Mouse (Mus musculus): Measurements from ENCODE around the gene Arid5b. TPM values are rescaled to one million over a fixed set of nuclear protein-coding genes. Genes with fewer than 3 reads are reported as not detected.

The Arid5b gene
- polyA plus RNA-seq, 1 experiment = not detected

GRCm38 (mm10) chr10:68279516-68280501 lies 1.3 kb upstream of the Arid5b start:
- TF ChIP-seq GATA1 (IDR thresholded peaks at IDR 0.05; ENCODE audit: low read length) = no peak

DNA sequence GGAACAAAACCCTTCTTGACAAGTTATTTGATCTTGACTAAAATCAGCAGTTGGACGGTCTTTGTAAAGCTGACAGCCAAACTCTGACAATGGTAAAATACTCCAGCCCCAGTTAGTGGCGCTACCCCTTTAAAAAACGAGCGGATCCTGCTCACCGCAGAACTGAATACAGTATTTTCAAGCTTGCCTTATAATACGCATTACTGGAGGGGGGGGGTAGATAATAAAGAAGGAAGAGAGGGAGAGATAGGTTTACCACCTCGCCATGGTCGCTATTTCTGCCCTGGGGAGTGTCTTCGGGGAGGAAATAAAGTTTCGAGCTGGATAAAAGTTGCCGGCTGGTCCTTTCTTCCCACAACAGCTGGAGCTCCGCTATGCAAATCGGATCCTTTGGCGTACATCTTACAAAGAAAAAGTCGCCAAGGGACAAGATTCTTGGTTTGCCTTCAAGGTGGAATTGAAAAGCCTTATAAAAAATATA lies 829 bp downstream of the Arid5b start:
- TF ChIP-seq GATA1 (IDR thresholded peaks at IDR 0.05; ENCODE audit: low read length) = no peak

GRCm38 (mm10) chr10:68276976-68277441 lies 1.5 kb downstream of the Arid5b start:
- no peak for TF ChIP-seq GATA1 (IDR thresholded peaks at IDR 0.05; ENCODE audit: low read length)

DNA sequence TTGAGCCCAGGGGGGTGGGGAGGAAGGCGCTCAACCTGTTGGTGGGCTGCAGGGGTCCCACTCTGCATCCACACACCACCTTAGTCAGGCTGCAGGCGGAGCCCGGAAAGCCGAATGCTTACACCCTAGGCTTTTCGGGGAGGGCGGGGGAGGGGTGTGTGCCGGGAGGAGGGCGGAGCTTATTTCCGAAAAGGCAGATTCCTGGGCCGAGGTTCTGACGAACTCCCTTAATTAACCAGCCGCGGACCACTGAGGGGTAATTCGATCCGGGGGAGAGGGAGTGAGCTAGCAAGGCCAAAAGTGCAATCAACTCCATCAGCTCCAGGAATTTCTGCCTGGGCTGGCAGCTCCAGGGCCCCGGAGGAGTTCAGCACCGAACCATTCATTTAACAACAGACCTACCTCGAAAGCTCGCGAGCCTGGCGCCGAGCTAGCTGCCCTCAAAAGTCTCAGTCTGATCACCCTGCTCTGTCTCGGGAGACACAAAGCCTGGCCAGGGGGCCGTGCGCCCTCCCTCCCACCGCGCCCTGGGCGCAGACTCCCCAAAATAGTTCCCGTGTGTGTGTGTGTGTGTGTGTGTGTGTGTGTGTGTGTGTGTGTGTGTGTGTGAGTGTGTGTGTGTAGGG lies 2.1 kb downstream of the Arid5b start:
- TF ChIP-seq GATA1 (IDR thresholded peaks at IDR 0.05; ENCODE audit: low read length) = no peak

DNA sequence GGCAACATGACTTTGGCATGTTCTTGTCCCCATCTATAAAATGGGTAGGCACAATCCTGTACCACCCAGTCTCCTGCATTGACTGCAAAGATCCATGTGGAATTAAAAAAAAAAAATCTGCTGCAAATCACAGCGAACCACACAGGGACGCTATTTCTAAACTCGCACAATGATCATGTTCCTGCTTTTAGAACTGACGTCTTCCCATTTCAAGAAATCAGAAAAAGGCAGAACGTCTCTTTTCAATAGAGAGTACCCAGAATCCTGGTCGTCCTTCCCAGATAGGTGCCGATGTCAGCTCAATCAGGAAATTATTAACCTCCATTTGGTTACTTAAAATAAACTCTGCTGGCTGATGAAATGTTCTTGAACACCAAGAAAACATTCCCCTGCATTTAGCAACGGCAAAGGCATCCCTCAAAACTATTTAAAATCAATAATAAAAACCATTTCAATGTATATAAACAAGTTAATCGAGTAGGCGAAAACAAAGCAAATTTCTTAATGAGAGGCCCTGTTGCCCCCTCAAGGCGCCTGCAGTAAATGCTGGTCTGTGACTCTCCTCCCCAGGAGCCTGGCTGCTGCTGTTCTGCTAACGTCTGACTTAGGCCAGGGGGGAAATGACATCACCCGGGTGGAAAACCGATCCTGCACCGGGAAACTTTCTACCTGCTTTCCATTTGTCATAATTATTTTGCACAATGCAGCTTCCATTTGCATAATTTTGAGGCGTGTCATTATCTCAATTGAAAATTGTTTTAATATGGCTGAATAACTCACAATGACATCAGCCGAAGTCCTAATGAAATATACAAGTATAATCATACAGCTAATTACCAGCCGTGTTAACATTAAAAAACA lies 3.4 kb downstream of the Arid5b start:
- no peak for TF ChIP-seq GATA1 (IDR thresholded peaks at IDR 0.05; ENCODE audit: low read length)

GRCm38 (mm10) chr10:68269789-68270188 lies 8.8 kb downstream of the Arid5b start:
- no peak for TF ChIP-seq GATA1 (IDR thresholded peaks at IDR 0.05; ENCODE audit: low read length)

DNA sequence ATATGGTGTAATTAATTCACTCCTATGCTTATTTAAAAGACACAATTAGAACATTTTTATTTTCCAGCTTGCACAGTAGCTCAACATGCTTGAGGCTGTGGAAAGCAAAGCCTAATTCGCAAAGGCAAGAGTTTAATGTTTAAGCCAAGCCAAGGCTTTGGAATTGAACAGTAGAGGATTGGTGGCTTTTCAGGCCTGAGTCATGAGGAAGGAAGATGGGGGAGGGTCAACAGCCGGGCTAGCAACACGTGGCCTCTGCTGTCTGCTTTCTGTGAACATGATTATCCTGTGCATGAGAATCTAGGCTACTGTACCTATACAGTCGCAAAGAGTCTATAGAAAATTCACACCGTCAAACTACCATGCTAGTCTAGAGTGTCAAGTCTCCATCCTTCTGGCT lies 9.9 kb downstream of the Arid5b start:
- TF ChIP-seq GATA1 (IDR thresholded peaks at IDR 0.05; ENCODE audit: low read length) = no peak

GRCm38 (mm10) chr10:68263969-68264688 lies 14.4 kb downstream of the Arid5b start:
- no peak for TF ChIP-seq GATA1 (IDR thresholded peaks at IDR 0.05; ENCODE audit: low read length)

DNA sequence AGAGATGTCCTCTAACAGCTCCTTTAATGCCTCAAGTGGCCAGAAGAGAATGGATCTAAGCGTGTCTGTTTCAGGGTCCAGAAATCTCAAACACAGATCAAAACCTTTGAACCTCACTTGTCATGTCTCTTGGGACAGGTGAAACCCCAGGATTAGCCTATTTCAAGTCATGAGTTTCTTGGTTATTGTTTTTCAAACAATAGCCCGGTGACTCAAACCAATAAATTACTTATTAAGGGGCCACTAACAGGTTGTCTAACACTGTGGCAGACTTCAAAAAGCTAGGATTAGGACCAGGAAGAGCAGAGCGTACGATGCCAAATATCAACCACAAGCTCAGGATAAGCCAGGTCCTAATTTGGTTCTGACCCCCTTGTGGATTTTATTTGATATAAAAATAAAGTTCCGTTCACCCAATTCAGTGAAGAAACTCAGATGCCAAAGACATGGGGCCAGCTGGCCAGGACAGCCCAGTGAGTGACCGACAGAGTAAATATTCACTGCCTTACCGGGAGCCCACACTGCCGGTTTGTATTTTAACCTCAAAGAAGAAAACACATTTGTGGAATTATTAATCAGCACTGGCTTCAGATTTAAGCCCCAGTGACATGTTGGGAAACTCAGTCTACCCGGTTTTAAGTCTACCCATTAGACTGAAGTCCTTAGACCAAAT lies 15.1 kb downstream of the Arid5b start:
- TF ChIP-seq GATA1 (IDR thresholded peaks at IDR 0.05; ENCODE audit: low read length) = no peak

DNA sequence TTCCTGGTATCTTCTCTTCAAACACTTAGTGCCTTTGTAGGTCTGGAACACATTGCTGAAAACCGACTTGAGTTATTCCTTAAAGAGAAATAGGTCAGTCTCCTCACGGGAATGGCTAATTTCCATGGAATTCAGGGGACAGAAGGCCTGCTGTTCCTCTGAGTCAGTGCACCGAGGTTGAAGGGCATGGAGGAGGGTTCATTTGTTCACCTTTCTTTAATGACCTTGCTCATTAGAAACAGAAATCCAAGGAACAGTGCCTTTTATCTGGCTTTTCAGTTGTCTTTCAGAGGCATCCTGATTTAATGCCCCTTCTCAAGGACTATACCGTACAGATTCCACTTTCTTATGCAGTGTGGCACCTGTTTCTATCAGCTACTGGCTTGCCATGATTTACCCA lies 18.9 kb downstream of the Arid5b start:
- no peak for TF ChIP-seq GATA1 (IDR thresholded peaks at IDR 0.05; ENCODE audit: low read length)

DNA sequence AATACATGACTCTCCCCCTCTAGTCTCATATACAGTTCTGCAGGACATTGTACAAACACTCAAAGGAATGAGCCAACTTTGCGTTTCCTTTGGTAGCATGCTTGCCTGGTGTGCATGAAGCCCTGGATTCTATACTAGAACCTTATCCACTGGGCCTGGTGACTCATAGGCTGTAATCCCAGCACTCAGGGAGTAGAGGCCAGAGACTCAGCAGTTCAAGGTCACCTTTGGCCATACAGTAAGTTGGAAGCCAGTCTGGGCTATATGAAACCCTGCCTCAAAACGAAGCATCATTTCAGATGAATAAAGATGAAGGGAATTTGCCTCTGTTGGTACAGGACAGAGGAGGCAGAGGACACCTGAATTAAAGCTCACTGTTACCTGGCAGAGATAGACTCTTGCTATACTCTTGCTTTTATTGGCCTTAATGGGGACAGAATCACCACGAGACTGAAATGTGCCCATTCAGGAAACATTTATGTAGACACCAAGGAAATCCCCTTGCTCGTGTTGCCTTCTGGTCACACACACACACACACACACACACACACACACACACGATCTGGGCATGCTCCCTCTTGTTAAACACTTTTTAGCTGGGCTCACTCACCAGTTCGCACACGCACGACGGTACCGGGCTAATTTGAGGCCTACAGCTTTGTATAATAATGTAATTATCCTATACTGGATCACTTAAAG lies 21.0 kb downstream of the Arid5b start:
- TF ChIP-seq GATA1 (IDR thresholded peaks at IDR 0.05; ENCODE audit: low read length) = no peak

DNA sequence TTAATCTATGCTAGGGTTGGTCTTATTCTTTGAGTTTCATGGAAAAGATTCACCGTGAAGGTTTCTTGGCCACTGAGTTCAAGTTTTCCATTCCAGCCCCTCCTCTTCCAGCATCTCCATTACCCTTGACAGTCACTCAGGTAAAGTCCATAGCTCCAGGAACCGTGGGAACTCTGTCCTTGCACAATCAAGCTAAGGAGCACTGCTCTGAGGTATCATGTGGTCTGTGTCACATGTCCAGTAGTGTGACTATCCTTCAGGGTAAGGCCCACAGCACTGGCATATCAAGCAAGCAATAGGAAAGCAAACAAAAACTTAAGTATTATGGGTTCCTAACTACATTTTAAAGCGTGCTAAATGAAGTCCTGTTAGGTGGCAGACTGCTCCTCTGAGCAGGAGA lies 22.4 kb downstream of the Arid5b start:
- TF ChIP-seq GATA1 (IDR thresholded peaks at IDR 0.05; ENCODE audit: low read length) = no peak

DNA sequence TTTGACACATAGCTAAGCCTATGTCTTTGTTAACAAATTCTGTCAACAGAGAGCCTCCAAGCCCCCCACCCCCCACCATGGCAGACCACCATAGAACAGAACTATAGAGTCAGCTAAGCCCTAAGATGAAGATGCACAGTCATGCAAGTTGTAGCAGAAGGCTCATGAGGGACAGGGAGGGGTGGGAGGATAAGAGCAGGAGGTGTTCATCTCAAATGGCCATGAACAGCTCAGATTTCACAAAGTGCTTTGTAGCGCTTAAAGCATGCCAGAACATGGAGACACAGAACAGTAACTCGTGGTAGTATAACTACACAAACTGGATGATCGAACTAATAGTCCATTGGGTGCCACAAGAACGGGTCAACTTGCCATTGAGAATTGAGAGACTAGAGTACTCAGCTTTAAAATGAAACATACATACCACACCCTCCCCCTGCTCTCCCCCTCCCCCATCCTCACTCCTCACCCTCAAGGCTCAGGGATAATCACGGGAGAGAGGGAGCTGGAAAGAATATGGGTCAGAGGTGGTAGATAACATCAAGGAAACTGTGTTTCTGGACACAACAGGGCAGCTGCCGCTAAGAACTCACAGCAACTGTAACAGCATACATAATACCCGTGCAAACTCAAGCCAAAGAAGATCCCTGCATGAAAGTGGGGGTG lies 25.0 kb downstream of the Arid5b start:
- no peak for TF ChIP-seq GATA1 (IDR thresholded peaks at IDR 0.05; ENCODE audit: low read length)
